Comparison of ENCODE assay signal across 18 mouse cellular contexts in the genomic region with DNA sequence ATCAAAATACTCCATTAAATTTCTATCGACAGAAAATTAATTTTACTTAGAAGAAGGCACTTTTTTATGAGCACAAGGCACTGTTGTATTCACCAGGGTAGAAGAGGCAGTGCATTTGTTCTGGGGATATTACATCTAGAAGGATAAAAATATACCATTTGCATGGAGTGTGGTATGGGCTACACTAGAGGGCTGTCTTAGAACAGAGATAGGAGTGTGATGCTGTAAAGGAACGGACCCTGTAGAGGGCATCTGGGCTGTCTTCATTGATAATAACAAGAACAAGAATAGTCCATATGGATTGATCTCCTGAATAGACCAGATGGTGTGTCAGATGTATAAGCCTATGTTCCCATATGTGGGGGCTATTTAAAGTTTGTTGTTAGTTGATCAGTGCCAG.
DNase-seq lines count a peak whose midpoint lies in the region; ATAC-seq and TF ChIP-seq lines count a peak whose summit lies in the region.
"Had no signal": no experiment of that assay in that cellular context is flagged by ENCODE, and none has a peak within 500 bp of the region (broad histone marks: within the 10 kb centered on the region; RNA-seq: fewer than 3 reads in every experiment).

No protein-coding gene starts in this region.

- DNase-seq in forebrain, embryonic 14.5 days (ENCODE audit: low spot score) = peak; percentile 31
- DNase-seq in layer of hippocampus, adult 2 months (ENCODE audit: low spot score in 2 of 2) = no peak
- no peak for DNase-seq in layer of hippocampus, postnatal 25 days (ENCODE audit: extremely low spot score in 1 of 2, low spot score in 1 of 2)
- DNase-seq in CH12.LX (ENCODE audit: extremely low read depth) = no peak
- peak; percentile 3 for DNase-seq in brain, adult 2 months (ENCODE audit: low read depth, low spot score)
- no peak for DNase-seq in frontal cortex, postnatal 10 days (ENCODE audit: low spot score in 2 of 2)
- no peak for DNase-seq in liver, embryonic 11.5 days (ENCODE audit: low spot score)
- DNase-seq: adrenal gland, adult 8-10 months; cerebellum, adult 18-20 months; cerebellum, postnatal 25 days; gastrocnemius, adult 2 months; gastrocnemius, postnatal 25 days; kidney, adult 11 months had no signal

- H3K4me2 ChIP-seq in forebrain, embryonic 14.5 days (ENCODE audit: low read length) = no peak overlapping the region
- no peak overlapping the region for H3K4me2 ChIP-seq in forebrain, embryonic 15.5 days (replicated peaks)
- no peak overlapping the region for H3K4me2 ChIP-seq in CH12.LX (ENCODE audit: insufficient read depth, low read depth, poor library complexity, severe bottlenecking)
- no peak overlapping the region for H3K4me2 ChIP-seq in liver, embryonic 11.5 days
- H3K4me2 ChIP-seq: heart, embryonic 12.5 days had no signal

- H3K4me3 ChIP-seq in forebrain, embryonic 14.5 days (ENCODE audit: low read depth, low read length) = no peak overlapping the region
- H3K4me3 ChIP-seq in forebrain, embryonic 15.5 days = no peak overlapping the region
- H3K4me3 ChIP-seq in layer of hippocampus, adult 2 months = no peak overlapping the region
- H3K4me3 ChIP-seq in CH12.LX (replicated peaks in 1 of 3; ENCODE audit: low read depth in 2 of 3, low read length in 2 of 3, poor library complexity in 1 of 3) = no peak overlapping the region
- no peak overlapping the region for H3K4me3 ChIP-seq in liver, embryonic 11.5 days (ENCODE audit: low read depth, low read length)
- H3K4me3 ChIP-seq: embryonic facial prominence, embryonic 10.5 days; gastrocnemius, adult 2 months; heart, embryonic 12.5 days had no signal

- no peak for TF ChIP-seq EP300 in CH12.LX (IDR thresholded peaks at IDR 0.05; ENCODE audit: low read length)

- H3K36me3 ChIP-seq in forebrain, embryonic 14.5 days (ENCODE audit: control insufficient read depth, insufficient read depth, low read length) = no peaks in the 10 kb centered on the region
- no peaks in the 10 kb centered on the region for H3K36me3 ChIP-seq in forebrain, embryonic 15.5 days
- no peaks in the 10 kb centered on the region for H3K36me3 ChIP-seq in CH12.LX (replicated peaks in 1 of 2; ENCODE audit: control insufficient read depth in 1 of 2, insufficient read depth in 1 of 2, low read length in 1 of 2)
- H3K36me3 ChIP-seq in liver, embryonic 11.5 days (ENCODE audit: control insufficient read depth, insufficient read depth, low read length) = no peaks in the 10 kb centered on the region
- H3K36me3 ChIP-seq: embryonic facial prominence, embryonic 10.5 days; G1E; heart, embryonic 12.5 days had no signal

- H3K27ac ChIP-seq in forebrain, embryonic 14.5 days (ENCODE audit: low read depth, low read length) = no peak overlapping the region
- H3K27ac ChIP-seq in forebrain, embryonic 15.5 days (replicated peaks) = no peak overlapping the region
- H3K27ac ChIP-seq in layer of hippocampus, adult 2 months = no peak overlapping the region
- no peak overlapping the region for H3K27ac ChIP-seq in CH12.LX (ENCODE audit: insufficient read depth, low read depth)
- H3K27ac ChIP-seq in liver, embryonic 11.5 days (ENCODE audit: low read depth, low read length) = no peak overlapping the region
- H3K27ac ChIP-seq: embryonic facial prominence, embryonic 10.5 days; gastrocnemius, adult 2 months had no signal

- dilution Hi-C loops in CH12.LX (cut with MboI; ENCODE audit: extremely low pct_ligation_motif_present, extremely low pct_unique_long_range_greater_than_20kb, low sequenced_read_pairs) = no loop called here

- 85% methylated on average over 2 of the region's 2 CpGs for WGBS in forebrain, embryonic 14.5 days
- WGBS in forebrain, embryonic 15.5 days = 78% methylated on average over 2 of the region's 2 CpGs
- WGBS in liver, embryonic 11.5 days = 65% methylated on average over 2 of the region's 2 CpGs

- no peak for TF ChIP-seq POLR2A in CH12.LX (IDR thresholded peaks at IDR 0.05; ENCODE audit: low read depth, low read length)

- H3K9ac ChIP-seq in forebrain, embryonic 14.5 days (ENCODE audit: low read length) = no peak overlapping the region
- H3K9ac ChIP-seq in forebrain, embryonic 15.5 days (replicated peaks) = no peak overlapping the region
- H3K9ac ChIP-seq in CH12.LX (ENCODE audit: insufficient read depth, low read depth) = no peak overlapping the region
- no peak overlapping the region for H3K9ac ChIP-seq in liver, embryonic 11.5 days (ENCODE audit: low read depth, low read length)
- H3K9ac ChIP-seq: heart, embryonic 12.5 days had no signal

- peak; percentile 34; the same call in 1 of the 2 replicates for ATAC-seq in forebrain, embryonic 14.5 days
- no peak; the same call in 1 of the 2 replicates for ATAC-seq in forebrain, embryonic 15.5 days (replicated peaks)
- no peak for ATAC-seq in liver, embryonic 11.5 days (replicated peaks; ENCODE audit: low FRiP score)
- ATAC-seq: hindbrain, embryonic 16.5 days had no signal

- TF ChIP-seq RAD21 in CH12.LX (IDR thresholded peaks at IDR 0.05; ENCODE audit: low read depth, low read length) = peak; percentile 27

- in situ Hi-C loops in CH12.LX (cut with MboI; ENCODE audit: low pct_ligation_motif_present, low pct_unique_long_range_greater_than_20kb, low sequenced_read_pairs) = no loop called here

- peak; percentile 51 for TF ChIP-seq CTCF in layer of hippocampus, adult 2 months (conservative IDR thresholded peaks at IDR 0.05)
- TF ChIP-seq CTCF in CH12.LX (conservative IDR thresholded peaks at IDR 0.05 in 1 of 2, IDR thresholded peaks at IDR 0.05 in 1 of 2; ENCODE audit: low read depth in 2 of 2, low read length in 2 of 2) = peak in 1 of 2 experiments; percentile 46; a peak in 2 of 4 replicates

- no peaks in the 10 kb centered on the region for H3K4me1 ChIP-seq in forebrain, embryonic 14.5 days (ENCODE audit: control insufficient read depth, insufficient read depth, low read length)
- no peaks in the 10 kb centered on the region for H3K4me1 ChIP-seq in forebrain, embryonic 15.5 days
- no peaks in the 10 kb centered on the region for H3K4me1 ChIP-seq in CH12.LX (ENCODE audit: control insufficient read depth in 1 of 2, insufficient read depth in 2 of 2)
- H3K4me1 ChIP-seq in liver, embryonic 11.5 days (replicated peaks; ENCODE audit: control insufficient read depth, insufficient read depth, low read length) = no peaks in the 10 kb centered on the region
- H3K4me1 ChIP-seq: embryonic facial prominence, embryonic 10.5 days; heart, embryonic 12.5 days had no signal

- no peaks in the 10 kb centered on the region for H3K9me3 ChIP-seq in forebrain, embryonic 14.5 days (replicated peaks; ENCODE audit: control insufficient read depth, low read length)
- no peaks in the 10 kb centered on the region for H3K9me3 ChIP-seq in forebrain, embryonic 15.5 days
- H3K9me3 ChIP-seq in CH12.LX (replicated peaks; ENCODE audit: low read length) = no peaks in the 10 kb centered on the region
- H3K9me3 ChIP-seq in liver, embryonic 11.5 days (ENCODE audit: control insufficient read depth, low read length) = no peaks in the 10 kb centered on the region
- H3K9me3 ChIP-seq: embryonic facial prominence, embryonic 10.5 days; G1E; heart, embryonic 12.5 days had no signal

- no peaks in the 10 kb centered on the region for H3K79me2 ChIP-seq in CH12.LX (replicated peaks; ENCODE audit: control insufficient read depth, extremely low read depth, insufficient read depth, poor library complexity, severe bottlenecking)

- H3K27me3 ChIP-seq in forebrain, embryonic 14.5 days (replicated peaks; ENCODE audit: control insufficient read depth, insufficient read depth, low read length) = no peaks in the 10 kb centered on the region
- no peaks in the 10 kb centered on the region for H3K27me3 ChIP-seq in forebrain, embryonic 15.5 days
- H3K27me3 ChIP-seq in CH12.LX (replicated peaks) = no peaks in the 10 kb centered on the region
- H3K27me3 ChIP-seq in liver, embryonic 11.5 days (replicated peaks; ENCODE audit: control insufficient read depth, insufficient read depth, low read length) = no peaks in the 10 kb centered on the region
- H3K27me3 ChIP-seq: heart, embryonic 12.5 days had no signal

TF ChIP-seq in CH12.LX, 34 proteins besides CTCF, POLR2A, EP300 and RAD21:
- TF ChIP-seq UBTF (IDR thresholded peaks at IDR 0.05; ENCODE audit: low read depth, low read length) = no peak
- no peak for TF ChIP-seq NRF1 (IDR thresholded peaks at IDR 0.05; ENCODE audit: low read depth, low read length)
- TF ChIP-seq CHD1 (IDR thresholded peaks at IDR 0.05; ENCODE audit: low read depth, low read length) = no peak
- no peak for TF ChIP-seq ELF1 (IDR thresholded peaks at IDR 0.05; ENCODE audit: low read depth, low read length)
- no peak for TF ChIP-seq SIN3A (IDR thresholded peaks at IDR 0.05; ENCODE audit: low read length)
- no peak for TF ChIP-seq TBP (conservative IDR thresholded peaks at IDR 0.05; ENCODE audit: low read depth, low read length)
- TF ChIP-seq MAFK (IDR thresholded peaks at IDR 0.05; ENCODE audit: insufficient replicate concordance, low read length) = no peak
- TF ChIP-seq MAZ (IDR thresholded peaks at IDR 0.05; ENCODE audit: low read depth, low read length) = no peak
- TF ChIP-seq USF1 (IDR thresholded peaks at IDR 0.05; ENCODE audit: low read depth, low read length) = no peak
- TF ChIP-seq MYC (IDR thresholded peaks at IDR 0.05; ENCODE audit: low read depth, low read length) = no peak
- TF ChIP-seq KAT2A (IDR thresholded peaks at IDR 0.05; ENCODE audit: insufficient replicate concordance, low read length) = no peak
- TF ChIP-seq MEF2A (IDR thresholded peaks at IDR 0.05; ENCODE audit: borderline replicate concordance, low read depth, low read length) = no peak
- TF ChIP-seq BHLHE40 (IDR thresholded peaks at IDR 0.05; ENCODE audit: low read depth, low read length) = no peak
- TF ChIP-seq POLR2AphosphoS2 (IDR thresholded peaks at IDR 0.05; ENCODE audit: low read depth, low read length) = no peak

Comparison
In these comparisons a context has a peak if more than half of its experiments do, and no peak if none do; other contexts are left out.
1. DNase-seq: peak in forebrain, embryonic 14.5 days (single experiment) and brain, adult 2 months (single experiment); none in layer of hippocampus, adult 2 months (0 of 2), layer of hippocampus, postnatal 25 days (0 of 2), CH12.LX (single experiment), frontal cortex, postnatal 10 days (0 of 2) and liver, embryonic 11.5 days (single experiment).